Mouse (Mus musculus) kidney, embryonic 16.5 days (tissue): Measurements from ENCODE around the gene Ptn. TPM values are rescaled to one million over a fixed set of nuclear protein-coding genes. Genes with fewer than 3 reads are reported as not detected.

Experiments
- ATAC-seq: fragments of 200-750 bp; cut with Nextera tagmentation; 2 replicates; pipeline ENCODE4 v1.8.0; 2017; ENCODE audit warnings: moderate TSS enrichment; ENCODE audit not compliant: low FRiP score, low TSS enrichment
- H3K27ac ChIP-seq: fragments of 300-500 bp; sonication (generic); 2 replicates; pipeline ENCODE4 v1.5.1; 2014; ENCODE audit warnings: low read length
- H3K27me3 ChIP-seq: fragments of 300-500 bp; sonication (generic); 2 replicates; pipeline ENCODE4 v1.6.1; 2014; ENCODE audit warnings: low read length, control low read depth, mixed read lengths; ENCODE audit not compliant: insufficient read depth
- H3K36me3 ChIP-seq: fragments of 300-500 bp; sonication (generic); 2 replicates; pipeline ENCODE4 v1.6.1; 2014; ENCODE audit warnings: low read length, control low read depth, mixed read lengths; ENCODE audit not compliant: insufficient read depth
- H3K4me1 ChIP-seq: fragments of 300-500 bp; sonication (generic); 2 replicates; pipeline ENCODE4 v1.6.1; 2014; ENCODE audit warnings: low read length, control low read depth, mixed read lengths; ENCODE audit not compliant: insufficient read depth
- H3K4me2 ChIP-seq: fragments of 300-500 bp; sonication (generic); replicated peaks from 2 replicates; pipeline ENCODE4 v1.6.1; 2014; ENCODE audit warnings: low read depth, low read length
- H3K4me3 ChIP-seq: fragments of 300-500 bp; sonication (generic); 2 replicates; pipeline ENCODE4 v1.5.1; 2014; ENCODE audit warnings: mild to moderate bottlenecking, low read length
- H3K9ac ChIP-seq: fragments of 300-500 bp; sonication (generic); replicated peaks from 2 replicates; pipeline ENCODE4 v1.6.1; 2014; ENCODE audit warnings: low read length
- H3K9me3 ChIP-seq: fragments of 300-500 bp; sonication (generic); 2 replicates; pipeline ENCODE4 v1.6.1; 2016; ENCODE audit warnings: low read length, control low read depth
- WGBS: fragments of 180-500 bp; shearing (Covaris S2); extraction: QIAGEN DNeasy Blood & Tissue Kit; methylation state at CpG from one replicate; pipeline ENCODE4 v1.1.7; 2014; 5-methylcytosine and 5-hydroxymethylcytosine counted together
- polyA plus RNA-seq: library from polyadenylated mRNA; unstranded; fragments of >200 nt; fragmentation: Nextera tagmentation; extraction: Ambion mirVana; gene quantifications from 2 replicates; pipeline ENCODE4 v1.2.1, GENCODE M21; 2015

Ptn gene
- polyA plus RNA-seq, 1 experiment from 2014 or later = 342 TPM

GRCm38 (mm10) chr6:36816666-36817065, 6.6 kb upstream of the Ptn start:
- Histone ChIP-seq H3K27me3 (no peaks in the 10 kb centered on the region), H3K4me1 (peaks cover 8% of the 10 kb centered on the region; the same call in 1 of the 2 replicates), H3K9ac (no peak overlapping the region), H3K4me3 (no peak overlapping the region), H3K4me2 (no peak overlapping the region), H3K36me3 (no peaks in the 10 kb centered on the region), H3K27ac (no peak overlapping the region), H3K9me3 (no peaks in the 10 kb centered on the region)
- WGBS = 96% methylated on average over 3 of the region's 3 CpGs
- no peak for ATAC-seq

- ATAC-seq = no peak
- no peak overlapping the region for H3K27ac ChIP-seq
- H3K4me1 ChIP-seq = peaks cover 9% of the 10 kb centered on the region; the same call in 1 of the 2 replicates
- no peak overlapping the region for H3K4me3 ChIP-seq
- H3K4me2 ChIP-seq = no peak overlapping the region
- no peaks in the 10 kb centered on the region for H3K27me3 ChIP-seq
- no peaks in the 10 kb centered on the region for H3K9me3 ChIP-seq
- WGBS = 67% methylated on average over 2 of the region's 2 CpGs
- H3K36me3 ChIP-seq = no peaks in the 10 kb centered on the region
- H3K9ac ChIP-seq = no peak overlapping the region
These were observed 6.0 kb upstream of the Ptn start for GRCm38 (mm10) chr6:36815992-36816391.

GRCm38 (mm10) chr6:36812666-36813515, 2.9 kb upstream of the Ptn start:
- H3K27ac ChIP-seq = no peak overlapping the region
- no peaks in the 10 kb centered on the region for H3K9me3 ChIP-seq
- H3K9ac ChIP-seq = no peak overlapping the region
- no peak overlapping the region for H3K4me2 ChIP-seq
- no peak for ATAC-seq
- H3K36me3 ChIP-seq = no peaks in the 10 kb centered on the region
- no peak overlapping the region for H3K4me3 ChIP-seq
- H3K4me1 ChIP-seq = peaks cover 7% of the 10 kb centered on the region
- no peaks in the 10 kb centered on the region for H3K27me3 ChIP-seq
- WGBS = 43% methylated on average over 7 of the region's 7 CpGs

- Histone ChIP-seq H3K9me3 (no peaks in the 10 kb centered on the region), H3K9ac (peak overlapping the region; percentile 66; the same call in 1 of the 2 replicates), H3K36me3 (peaks cover 11% of the 10 kb centered on the region; the same call in 1 of the 2 replicates), H3K27ac (peak overlapping the region; percentile 82; the same call in 1 of the 2 replicates), H3K27me3 (no peaks in the 10 kb centered on the region), H3K4me1 (peaks cover 10% of the 10 kb centered on the region), H3K4me3 (peak overlapping the region; percentile 56), H3K4me2 (peak overlapping the region; percentile 58)
- 18% methylated on average over 5 of the region's 5 CpGs for WGBS
- peak; percentile 16; the same call in 1 of the 2 replicates for ATAC-seq
These were observed 428 bp upstream of the Ptn start for GRCm38 (mm10) chr6:36810448-36810847.

- Histone ChIP-seq H3K27me3 (no peaks in the 10 kb centered on the region), H3K4me1 (peaks cover 10% of the 10 kb centered on the region), H3K9me3 (no peaks in the 10 kb centered on the region), H3K36me3 (peaks cover 13% of the 10 kb centered on the region; the same call in 1 of the 2 replicates), H3K27ac (peak overlapping the region; percentile 82), H3K9ac (peak overlapping the region; percentile 66), H3K4me3 (peak overlapping the region; percentile 56), H3K4me2 (peak overlapping the region; percentile 58)
- peak; percentile 86 for ATAC-seq
- 8% methylated on average over 7 of the region's 7 CpGs for WGBS
These were observed 701 bp downstream of the Ptn start for GRCm38 (mm10) chr6:36809311-36809726.

- no peaks in the 10 kb centered on the region for H3K27me3 ChIP-seq
- 27% methylated on average over 7 of the region's 7 CpGs for WGBS
- H3K9me3 ChIP-seq = no peaks in the 10 kb centered on the region
- peak overlapping the region; percentile 66 for H3K9ac ChIP-seq
- 0 out of 2 replicates have a peak, but pooled peaks have one; percentile 10 for ATAC-seq
- H3K36me3 ChIP-seq = peaks cover 15% of the 10 kb centered on the region
- peak overlapping the region; percentile 56 for H3K4me3 ChIP-seq
- H3K4me1 ChIP-seq = peaks cover 10% of the 10 kb centered on the region
- peak overlapping the region; percentile 82; the same call in 1 of the 2 replicates for H3K27ac ChIP-seq
- H3K4me2 ChIP-seq = peak overlapping the region; percentile 58
These were observed 1.5 kb downstream of the Ptn start for GRCm38 (mm10) chr6:36808306-36809058.

- 90% methylated on average over 6 of the region's 6 CpGs for WGBS
- Histone ChIP-seq H3K36me3 (peaks cover 20% of the 10 kb centered on the region), H3K4me1 (peaks cover 10% of the 10 kb centered on the region), H3K4me2 (0 out of 2 replicates have a peak overlapping the region, but pooled peaks have one; percentile 11), H3K9ac (no peak overlapping the region), H3K4me3 (no peak overlapping the region), H3K9me3 (no peaks in the 10 kb centered on the region), H3K27ac (no peak overlapping the region), H3K27me3 (no peaks in the 10 kb centered on the region)
- ATAC-seq = no peak
These were observed 3.1 kb downstream of the Ptn start for GRCm38 (mm10) chr6:36806906-36807305.

- no peaks in the 10 kb centered on the region for H3K9me3 ChIP-seq
- peaks cover 4% of the 10 kb centered on the region; the same call in 1 of the 2 replicates for H3K4me1 ChIP-seq
- no peak for ATAC-seq
- peaks cover 8% of the 10 kb centered on the region for H3K36me3 ChIP-seq
- H3K4me2 ChIP-seq = no peak overlapping the region
- WGBS = 88% methylated on average over 5 of the region's 5 CpGs
- no peak overlapping the region for H3K27ac ChIP-seq
- no peak overlapping the region for H3K9ac ChIP-seq
- H3K27me3 ChIP-seq = no peaks in the 10 kb centered on the region
- H3K4me3 ChIP-seq = no peak overlapping the region
These were observed 9.6 kb downstream of the Ptn start for GRCm38 (mm10) chr6:36800309-36800946.

- Histone ChIP-seq H3K4me2 (no peak overlapping the region), H3K4me1 (peaks cover 4% of the 10 kb centered on the region; the same call in 1 of the 2 replicates)
- WGBS = 51% methylated on average over 3 of the region's 3 CpGs
These were observed 12.9 kb downstream of the Ptn start for GRCm38 (mm10) chr6:36797066-36797655.

More at GRCm38 (mm10) chr6:36797066-36797655, 12.9 kb downstream of the Ptn start:
- Histone ChIP-seq H3K27ac (no peak overlapping the region), H3K9ac (no peak overlapping the region), H3K36me3 (no peaks in the 10 kb centered on the region), H3K9me3 (no peaks in the 10 kb centered on the region), H3K4me3 (no peak overlapping the region), H3K27me3 (no peaks in the 10 kb centered on the region)
- ATAC-seq = no peak
